Mouse (Mus musculus): ENCODE results near the gene Caprin2. TPM values are rescaled to one million over a fixed set of nuclear protein-coding genes. Genes with fewer than 3 reads are reported as not detected.
A peak's percentile ranks its signal among the peaks of the same experiment; 100 is the strongest.

Gene Caprin2
- total RNA-seq, 2 experiments from 2014 or later = 8.5 to 23.9 TPM

DNA sequence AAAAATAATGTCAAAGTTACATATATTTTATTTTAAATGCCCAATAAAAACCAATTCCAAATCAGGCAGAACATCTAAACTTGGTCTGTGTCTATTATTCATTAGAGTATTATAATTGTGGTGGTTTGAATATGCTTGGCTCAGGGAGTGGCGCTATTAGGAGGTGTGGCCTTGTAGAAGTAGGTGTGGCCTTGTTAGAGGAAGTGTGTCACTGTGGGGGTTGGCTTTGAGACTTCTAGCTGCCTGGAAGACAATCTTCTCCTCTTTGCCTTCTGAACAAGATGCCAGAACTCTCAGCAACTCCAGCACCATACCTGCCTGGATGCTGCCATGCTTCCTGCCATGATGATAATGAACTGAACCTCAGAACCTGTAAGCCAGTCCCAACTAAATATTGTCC, 22.1 kb downstream of the Caprin2 start:
- ATAC-seq (replicated peaks; ENCODE audit: low FRiP score, poor library complexity, severe bottlenecking) = no peak

DNA sequence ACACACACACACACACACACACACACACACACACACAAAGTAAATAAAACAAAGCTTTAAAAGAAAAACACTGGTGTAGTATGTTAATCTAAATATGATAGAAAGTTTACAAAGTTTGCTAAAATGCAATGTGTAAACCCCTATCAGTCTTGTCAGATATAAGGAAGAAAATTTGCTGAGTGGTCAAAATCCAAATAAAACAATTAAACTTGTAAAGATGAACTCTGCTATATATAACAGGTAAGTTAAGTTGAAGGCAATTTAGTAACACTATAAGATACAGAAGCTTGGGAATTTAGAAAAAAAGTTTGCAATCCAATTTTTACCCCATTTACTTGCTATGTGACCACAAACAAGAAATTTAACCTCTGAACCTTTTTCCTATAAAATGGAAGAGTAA, 50.4 kb downstream of the Caprin2 start:
- no peak for ATAC-seq (replicated peaks; ENCODE audit: low FRiP score, poor library complexity, severe bottlenecking)

DNA sequence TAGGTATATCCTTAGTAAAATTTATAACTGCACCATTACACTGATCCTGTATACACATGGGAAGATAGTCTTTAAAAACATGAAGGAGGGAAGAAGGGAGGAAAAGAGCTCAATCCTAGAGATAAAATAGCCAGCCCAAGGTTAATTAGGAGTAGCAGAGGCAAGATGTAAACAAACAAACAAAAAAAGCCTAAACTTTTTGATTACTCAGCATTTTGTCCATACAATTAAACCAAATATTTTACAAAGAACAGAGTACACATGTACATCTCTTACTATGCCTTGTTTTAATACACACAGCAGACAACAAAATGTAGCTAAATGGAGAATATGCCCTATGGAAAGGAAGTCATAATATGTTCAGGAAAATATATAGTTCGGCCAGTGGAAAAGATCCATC, 54.3 kb downstream of the Caprin2 start:
- ATAC-seq (replicated peaks; ENCODE audit: low FRiP score, poor library complexity, severe bottlenecking) = no peak

DNA sequence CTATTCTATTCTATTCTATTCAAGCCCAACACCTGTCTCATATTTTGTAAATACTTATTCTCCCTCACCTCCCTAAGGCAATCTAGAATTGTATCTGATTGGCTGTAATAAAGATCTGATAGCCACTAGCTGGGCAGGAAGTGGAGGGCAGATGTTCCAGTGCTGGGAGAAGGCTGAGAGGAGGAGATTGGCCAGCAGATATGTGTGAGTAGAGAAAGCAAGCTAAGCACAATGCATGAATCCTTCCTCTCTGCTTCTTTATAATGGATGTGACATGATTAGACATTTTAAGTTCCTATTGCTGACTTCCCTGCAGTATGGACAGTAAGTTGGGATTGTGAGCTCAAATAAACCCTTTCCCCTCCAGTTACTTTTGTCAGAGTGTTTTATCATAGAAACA, 57.6 kb downstream of the Caprin2 start:
- ATAC-seq (replicated peaks; ENCODE audit: low FRiP score, poor library complexity, severe bottlenecking) = no peak

DNA sequence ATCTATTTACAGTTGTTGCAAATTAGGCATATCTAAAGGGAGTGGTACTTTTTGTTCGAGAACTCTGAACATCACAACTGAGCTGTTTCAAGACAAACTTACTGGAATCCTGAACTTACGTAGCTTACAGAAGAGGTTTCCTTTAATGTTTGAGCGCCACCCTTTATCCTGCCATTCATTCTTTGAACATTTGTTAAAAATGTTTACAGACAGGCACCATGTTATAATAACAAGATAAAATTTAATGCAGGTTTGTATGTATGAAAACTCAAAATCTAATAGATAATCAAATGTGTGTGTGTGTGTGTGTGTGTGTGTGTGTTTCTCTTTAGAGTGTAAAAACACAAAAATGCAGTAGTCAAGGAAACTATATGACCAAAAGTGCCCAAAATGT, 64.3 kb downstream of the Caprin2 start:
- no peak for ATAC-seq (replicated peaks; ENCODE audit: low FRiP score, poor library complexity, severe bottlenecking)

DNA sequence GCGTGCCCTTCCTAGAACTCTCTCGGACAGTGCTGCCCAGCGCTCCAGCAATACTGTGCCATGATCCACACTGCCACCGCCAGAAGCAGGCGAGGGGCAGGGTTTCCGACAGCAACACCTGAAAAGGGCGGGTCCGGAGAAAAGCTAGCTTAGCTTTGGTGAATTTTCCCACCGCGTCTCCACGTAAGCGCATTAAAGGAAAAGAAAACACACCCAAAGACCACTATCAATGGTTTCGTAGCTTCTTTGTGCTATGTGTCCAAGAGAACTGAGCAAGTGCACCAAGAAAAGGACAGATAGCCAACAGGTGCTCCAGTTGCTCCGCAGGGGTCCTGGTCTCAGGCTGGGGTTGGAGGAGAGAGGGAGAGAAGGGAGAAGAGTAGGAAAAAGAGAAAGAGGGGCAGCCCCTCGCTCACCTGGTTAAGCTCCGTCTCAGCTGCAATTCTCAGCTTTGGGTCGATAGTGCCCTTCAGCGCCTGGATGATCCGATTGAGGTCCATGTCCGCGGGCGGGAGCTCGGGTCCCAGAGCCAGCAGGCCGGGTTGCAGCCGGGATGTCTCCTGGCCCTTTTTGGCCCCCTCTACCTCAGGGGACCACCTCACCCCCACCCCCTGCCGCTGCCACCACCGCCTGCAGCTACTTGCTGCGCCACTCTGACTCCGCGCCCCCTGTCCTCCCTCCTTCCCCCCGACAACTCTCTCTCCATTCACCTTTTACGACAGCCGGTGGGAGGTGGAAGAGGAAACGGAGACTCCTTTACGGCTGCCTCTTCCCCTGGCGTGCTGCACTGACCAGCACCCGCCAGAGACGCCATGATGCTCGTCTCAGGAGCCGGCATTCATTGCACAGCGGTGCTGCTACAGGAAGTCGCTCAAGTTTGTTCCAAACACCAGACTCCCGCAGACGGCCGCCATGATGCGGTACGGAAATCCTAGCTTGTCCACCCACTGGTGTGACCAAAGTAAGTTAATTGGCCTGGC, 65.0 kb downstream of the Caprin2 start, which contains the start of gene Ipo8:
Gene Ipo8, minus strand, starts transcription at position 720 of the 980 bp plus-strand sequence.
- ATAC-seq (replicated peaks; ENCODE audit: low FRiP score, poor library complexity, severe bottlenecking) = peak; percentile 91

DNA sequence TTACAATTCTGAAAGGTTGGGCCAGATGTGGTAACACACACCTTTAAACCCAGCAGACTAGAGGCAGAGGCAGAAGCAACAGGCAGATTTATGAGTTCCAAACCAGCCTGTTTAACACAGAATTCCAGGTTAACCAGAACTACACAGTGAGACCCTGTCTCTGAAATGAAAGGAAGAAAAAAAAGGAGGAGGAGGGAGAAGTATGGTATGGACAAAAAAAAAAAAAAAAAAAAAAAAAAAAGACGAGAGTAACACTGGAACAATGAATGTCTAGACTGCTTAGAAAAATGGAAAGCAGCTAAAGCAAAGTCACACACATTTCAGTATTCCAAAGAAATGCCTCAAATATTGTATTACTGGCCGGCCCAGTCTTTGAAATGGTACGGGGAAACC, 65.7 kb downstream of the Caprin2 start:
- no peak for ATAC-seq (replicated peaks; ENCODE audit: low FRiP score, poor library complexity, severe bottlenecking)

DNA sequence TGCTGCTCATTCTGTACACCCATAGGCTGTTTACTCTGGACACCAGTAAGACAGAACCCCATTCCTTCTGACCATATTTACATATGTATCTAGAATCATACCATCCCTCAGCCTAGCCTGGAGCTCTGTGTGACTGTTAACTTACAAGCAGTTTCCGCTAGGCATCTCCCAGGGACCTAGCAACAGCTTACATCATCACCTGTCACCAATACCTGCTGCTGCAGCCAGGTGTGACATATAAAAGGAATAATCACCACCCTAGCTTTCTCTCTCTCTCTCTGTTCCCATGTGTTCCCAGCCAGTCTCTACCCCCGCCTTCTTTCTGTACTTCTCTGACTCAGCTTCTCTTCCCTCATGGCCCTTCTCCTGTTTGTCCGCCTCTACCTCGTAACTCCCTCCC, 69.9 kb downstream of the Caprin2 start:
- no peak for ATAC-seq (replicated peaks; ENCODE audit: low FRiP score, poor library complexity, severe bottlenecking)

DNA sequence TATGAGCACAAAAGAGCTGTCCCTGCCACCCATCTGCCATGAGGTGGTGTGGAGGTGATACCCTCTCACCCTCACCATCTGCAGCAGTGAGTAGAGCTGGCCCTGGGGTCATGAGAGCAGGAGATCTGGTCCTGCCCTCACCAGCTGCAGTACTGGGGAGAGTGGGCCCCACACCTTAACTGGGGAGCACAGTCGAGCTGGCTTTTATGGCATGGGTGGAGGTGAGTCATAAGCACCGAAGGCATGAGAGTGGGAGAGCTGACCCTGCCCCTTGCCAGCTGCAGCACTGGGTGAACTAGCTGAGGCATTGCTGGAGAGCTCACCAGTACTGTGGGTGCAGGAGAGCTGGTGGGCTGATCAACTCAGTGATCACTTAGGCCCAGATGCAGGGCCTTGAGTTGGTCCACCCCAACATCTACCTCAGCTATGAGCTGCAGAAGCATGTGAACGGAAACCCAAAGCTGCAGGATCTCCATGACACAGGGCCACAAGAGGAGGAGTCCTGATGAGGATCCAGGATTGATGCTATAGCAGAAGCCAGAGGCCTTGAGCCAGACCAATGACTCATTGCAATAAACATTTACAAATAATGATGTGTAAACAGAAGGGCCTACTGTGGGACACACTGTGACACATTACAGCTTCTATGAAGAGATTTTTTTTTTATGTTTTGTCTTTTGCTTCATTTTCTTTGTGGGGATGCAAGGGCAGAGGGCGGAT, 77.3 kb downstream of the Caprin2 start:
- peak; percentile 32; the same call in 1 of the 2 replicates for ATAC-seq (replicated peaks; ENCODE audit: low FRiP score, poor library complexity, severe bottlenecking)

DNA sequence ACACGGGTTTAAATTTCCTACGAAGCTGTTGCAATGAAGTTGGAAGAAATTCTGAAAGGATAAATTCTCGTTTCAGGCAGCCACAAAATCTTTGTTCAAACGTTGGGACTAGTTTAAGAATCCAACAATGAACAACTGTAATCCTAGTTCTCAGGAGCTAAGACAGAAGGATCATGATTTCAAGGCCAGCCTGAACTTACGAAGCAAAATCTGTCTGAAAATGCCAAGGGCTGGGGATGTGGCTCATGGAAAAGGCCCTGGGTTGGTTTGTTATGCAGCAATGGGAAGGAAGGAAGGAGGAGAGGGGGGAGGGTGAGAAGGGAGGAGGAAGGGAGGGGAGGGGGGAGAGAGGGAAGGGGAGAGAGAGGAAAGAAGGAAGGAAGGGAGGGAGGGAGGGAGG, 79.3 kb downstream of the Caprin2 start:
- ATAC-seq (replicated peaks; ENCODE audit: low FRiP score, poor library complexity, severe bottlenecking) = no peak

DNA sequence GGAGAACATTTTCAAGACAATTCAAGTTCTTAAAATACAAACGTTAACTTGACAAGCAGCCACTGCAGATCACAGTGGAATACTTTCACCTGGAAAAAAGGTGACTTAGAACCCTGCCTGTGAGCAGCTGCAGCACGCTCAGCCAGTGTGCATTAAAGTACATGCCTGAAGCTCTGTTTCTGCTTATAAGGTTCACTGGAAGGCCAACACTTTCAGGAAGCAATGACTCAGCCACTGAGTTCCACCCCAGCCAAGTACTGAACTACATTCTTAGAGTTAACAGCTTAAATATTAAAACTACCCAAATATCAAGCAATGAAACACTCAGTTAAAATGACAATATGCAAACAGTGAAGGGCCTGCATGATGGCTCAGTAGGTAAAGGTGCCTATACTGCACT, 84.9 kb downstream of the Caprin2 start:
- ATAC-seq (replicated peaks; ENCODE audit: low FRiP score, poor library complexity, severe bottlenecking) = no peak

DNA sequence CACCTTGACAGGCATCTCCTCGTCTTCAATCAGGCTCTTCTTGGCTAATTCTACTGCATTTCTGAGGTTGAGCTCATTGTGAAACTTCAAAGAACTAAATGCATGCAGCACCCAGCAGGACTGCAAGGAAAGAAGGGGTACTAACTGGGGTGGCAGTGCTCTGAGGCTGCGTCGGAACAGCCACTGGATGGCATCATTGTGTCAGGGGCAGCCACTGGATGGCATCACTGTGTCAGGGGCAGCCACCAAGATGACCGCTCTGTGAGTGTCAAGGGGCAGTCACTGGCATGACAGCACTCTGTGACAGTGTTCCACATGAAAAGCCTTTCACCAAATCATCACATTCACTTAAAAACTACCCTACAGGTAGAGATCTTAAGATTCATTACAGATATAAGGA, 96.3 kb downstream of the Caprin2 start:
- ATAC-seq (replicated peaks; ENCODE audit: low FRiP score, poor library complexity, severe bottlenecking) = no peak

DNA sequence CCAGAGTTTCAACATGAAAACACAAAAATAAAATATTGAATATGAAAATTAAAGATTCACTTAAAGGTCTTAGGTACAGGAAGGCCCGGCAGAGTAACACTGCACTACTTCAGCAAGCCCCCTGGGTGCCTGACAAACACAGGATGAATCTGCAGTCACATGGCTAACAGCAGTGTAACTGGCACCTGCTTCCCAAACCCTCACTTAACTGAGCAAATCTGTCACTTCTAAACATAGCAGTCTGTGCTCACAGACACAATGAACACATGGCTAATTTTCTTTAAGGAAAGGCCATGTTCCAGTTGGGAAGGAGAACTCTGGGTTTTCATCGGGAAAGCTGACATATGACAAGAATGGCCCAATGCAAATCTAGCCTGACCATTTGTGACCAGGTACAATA, 100.9 kb downstream of the Caprin2 start:
- ATAC-seq (replicated peaks; ENCODE audit: low FRiP score, poor library complexity, severe bottlenecking) = no peak

Other genes starting within 250 kb of the Caprin2 start
- gene Ipo8, start 64.8 kb downstream of the Caprin2 start, total RNA-seq (2015; ENCODE audit: low replicate concordance) = 3.8 and 6.5 TPM in 2 replicates
- gene Ipo8, start 64.8 kb downstream of the Caprin2 start, total RNA-seq (2017; ENCODE audit: low replicate concordance) = 6.4 and 8.9 TPM in 2 replicates
- gene Sinhcaf, start 50.2 kb upstream of the Caprin2 start, total RNA-seq (2015; ENCODE audit: low replicate concordance) = 1.1 and 9.2 TPM in 2 replicates
- 4.5 and 14.1 TPM in 2 replicates for gene Sinhcaf, start 50.2 kb upstream of the Caprin2 start, total RNA-seq (2017; ENCODE audit: low replicate concordance)
- 2.5 and 3.6 TPM in 2 replicates for gene Dennd5b, start 205.4 kb upstream of the Caprin2 start, total RNA-seq (2015; ENCODE audit: low replicate concordance)
- gene Dennd5b, start 205.4 kb upstream of the Caprin2 start, total RNA-seq (2017; ENCODE audit: low replicate concordance) = 0.91 and 6.2 TPM in 2 replicates
- gene Gm10203, start 233.9 kb upstream of the Caprin2 start, total RNA-seq (2015; ENCODE audit: low replicate concordance) = not detected in 2 replicates
- gene Gm10203, start 233.9 kb upstream of the Caprin2 start, total RNA-seq (2017; ENCODE audit: low replicate concordance) = not detected in 2 replicates
- gene Etfbkmt, start 243.6 kb upstream of the Caprin2 start, total RNA-seq (2015; ENCODE audit: low replicate concordance) = 4.6 and 9.4 TPM in 2 replicates
- 4.5 and 6.0 TPM in 2 replicates for gene Etfbkmt, start 243.6 kb upstream of the Caprin2 start, total RNA-seq (2017; ENCODE audit: low replicate concordance)